12 mouse cellular contexts compared by ENCODE assay signal in genomic region chr15:89524611-89525415, GRCm38 (mm10). TPM values are rescaled to one million over a fixed set of nuclear protein-coding genes. Genes with fewer than 3 reads are reported as not detected.
DNase-seq lines count a peak whose midpoint lies in the region; ATAC-seq and TF ChIP-seq lines count a peak whose summit lies in the region.
"Had no signal": no experiment of that assay in that cellular context is flagged by ENCODE, and none has a peak within 500 bp of the region (broad histone marks: within the 10 kb centered on the region; RNA-seq: fewer than 3 reads in every experiment).

No protein-coding gene starts in this region.

- H3K27ac ChIP-seq in kidney, embryonic 14.5 days (ENCODE audit: low read depth, low read length), result no peak overlapping the region
- H3K27ac ChIP-seq in cortical plate, adult 2 months (ENCODE audit: insufficient read depth, low read length), result no peak overlapping the region
- no peak overlapping the region for H3K27ac ChIP-seq in hindbrain, embryonic 16.5 days (ENCODE audit: low read depth, low read length)
- H3K27ac ChIP-seq in neural tube, embryonic 12.5 days, result no peak overlapping the region

- DNase-seq in kidney, adult 11 months, result no peak
- DNase-seq in gastrocnemius, adult 18-20 months (ENCODE audit: low spot score), result no peak
- no peak for DNase-seq in thymus, postnatal 10 days (ENCODE audit: low spot score in 2 of 2)
- DNase-seq in lung, postnatal 36 days, result no peak
- DNase-seq: thymus, adult 18-20 months had no signal

- no peak for TF ChIP-seq CTCF in cortical plate, adult 2 months (IDR thresholded peaks at IDR 0.05; ENCODE audit: extremely low read depth, insufficient read depth, low read length)

- no peak overlapping the region for H3K9ac ChIP-seq in kidney, embryonic 14.5 days (ENCODE audit: low read depth, low read length)
- H3K9ac ChIP-seq in hindbrain, embryonic 16.5 days (ENCODE audit: low read depth, low read length), result peak overlapping the region; percentile 70
- no peak overlapping the region for H3K9ac ChIP-seq in neural tube, embryonic 12.5 days

- TF ChIP-seq POLR2A in cortical plate, adult 2 months (IDR thresholded peaks at IDR 0.05; ENCODE audit: extremely low read depth, insufficient read depth, low read length), result no peak

- peak overlapping the region; percentile 59 for H3K4me3 ChIP-seq in kidney, embryonic 14.5 days (ENCODE audit: low read length)
- peak overlapping the region; percentile 49 for H3K4me3 ChIP-seq in cortical plate, adult 2 months (ENCODE audit: insufficient read depth, low read length)
- H3K4me3 ChIP-seq in hindbrain, embryonic 16.5 days (ENCODE audit: low read length), result peak overlapping the region; percentile 68
- H3K4me3 ChIP-seq in neural tube, embryonic 12.5 days, result no peak overlapping the region

- peak overlapping the region; percentile 94 for H3K4me2 ChIP-seq in kidney, embryonic 14.5 days (replicated peaks; ENCODE audit: low read depth, low read length)
- peak overlapping the region; percentile 90 for H3K4me2 ChIP-seq in hindbrain, embryonic 16.5 days (ENCODE audit: low read length)
- peak overlapping the region; percentile 96 for H3K4me2 ChIP-seq in neural tube, embryonic 12.5 days (replicated peaks)

- no peaks in the 10 kb centered on the region for H3K4me1 ChIP-seq in kidney, embryonic 14.5 days (ENCODE audit: control insufficient read depth, insufficient read depth, low read length)
- H3K4me1 ChIP-seq in cortical plate, adult 2 months (ENCODE audit: control insufficient read depth, insufficient read depth, low read length), result peaks cover 3% of the 10 kb centered on the region; the same call in 1 of the 2 replicates
- H3K4me1 ChIP-seq in hindbrain, embryonic 16.5 days (ENCODE audit: control insufficient read depth, insufficient read depth, low read depth, low read length), result peaks cover 14% of the 10 kb centered on the region
- peaks cover 11% of the 10 kb centered on the region for H3K4me1 ChIP-seq in neural tube, embryonic 12.5 days

- H3K9me3 ChIP-seq in kidney, embryonic 14.5 days (ENCODE audit: control insufficient read depth, low read length), result no peaks in the 10 kb centered on the region
- no peaks in the 10 kb centered on the region for H3K9me3 ChIP-seq in hindbrain, embryonic 16.5 days (ENCODE audit: control insufficient read depth, low read length)
- no peaks in the 10 kb centered on the region for H3K9me3 ChIP-seq in neural tube, embryonic 12.5 days

- no peaks in the 10 kb centered on the region; the same call in 1 of the 2 replicates for H3K36me3 ChIP-seq in kidney, embryonic 14.5 days (ENCODE audit: control insufficient read depth, insufficient read depth, low read length)
- H3K36me3 ChIP-seq in hindbrain, embryonic 16.5 days (ENCODE audit: control insufficient read depth, insufficient read depth, low read length), result 0 out of 2 replicates have a peak, but pooled peaks cover 4% of the 10 kb centered on the region
- no peaks in the 10 kb centered on the region for H3K36me3 ChIP-seq in neural tube, embryonic 12.5 days

- no peak for ATAC-seq in kidney, embryonic 14.5 days (ENCODE audit: low FRiP score, low TSS enrichment)
- ATAC-seq in hindbrain, embryonic 16.5 days, result no peak
- ATAC-seq in neural tube, embryonic 12.5 days (ENCODE audit: low FRiP score, low read depth), result no peak

- 61% methylated on average over 8 of the region's 8 CpGs for WGBS in kidney, embryonic 14.5 days
- WGBS in hindbrain, embryonic 16.5 days, result 65% methylated on average over 8 of the region's 8 CpGs
- WGBS in neural tube, embryonic 12.5 days, result 67% methylated on average over 8 of the region's 8 CpGs

- peaks cover 34% of the 10 kb centered on the region for H3K27me3 ChIP-seq in kidney, embryonic 14.5 days (ENCODE audit: control insufficient read depth, insufficient read depth, low read length)
- H3K27me3 ChIP-seq in hindbrain, embryonic 16.5 days (replicated peaks; ENCODE audit: control insufficient read depth, insufficient read depth, low read length), result 0 out of 2 replicates have a peak, but pooled peaks cover 2% of the 10 kb centered on the region
- peaks cover 37% of the 10 kb centered on the region for H3K27me3 ChIP-seq in neural tube, embryonic 12.5 days (replicated peaks)

RNA-seq across cellular contexts. Expression of gene Shank3, which starts 25.4 kb away (rescaled TPM):
- polyA plus RNA-seq in kidney, embryonic 14.5 days (2014; fragmentation: Nextera tagmentation; extraction: Ambion mirVana), result 2.5 and 3.0 TPM in 2 replicates
- polyA plus RNA-seq in cortical plate, adult 2 months (2012; rRNA removed), result 98.8 and 99.7 TPM in 2 replicates
- 7.7 and 8.4 TPM in 2 replicates for polyA plus RNA-seq in hindbrain, embryonic 16.5 days (2015; fragmentation: Nextera tagmentation; extraction: Ambion mirVana)
- polyA plus RNA-seq in neural tube, embryonic 12.5 days (2016; fragmentation: Nextera tagmentation; extraction: Ambion mirVana), result 4.8 and 7.1 TPM in 2 replicates
- total RNA-seq in gastrocnemius, adult 18-20 months (2021), result 10 to 100 TPM in 1 of 2 experiments, 1 to 10 TPM in 1; 8.9 to 12.6 TPM
- total RNA-seq: CH12.LX; neutrophil, adult 5-6 weeks had no signal

RNA-seq across cellular contexts. Expression of gene Acr, which starts 43.3 kb away (rescaled TPM):
- 0.32 TPM in 1 of 2 replicates, not detected in the other for polyA plus RNA-seq in kidney, embryonic 14.5 days (2014; fragmentation: Nextera tagmentation; extraction: Ambion mirVana)
- polyA plus RNA-seq in cortical plate, adult 2 months (2012; rRNA removed), result 3.2 and 4.4 TPM in 2 replicates
- 0.75 and 0.93 TPM in 2 replicates for polyA plus RNA-seq in hindbrain, embryonic 16.5 days (2015; fragmentation: Nextera tagmentation; extraction: Ambion mirVana)
- polyA plus RNA-seq in neural tube, embryonic 12.5 days (2016; fragmentation: Nextera tagmentation; extraction: Ambion mirVana), result 1.0 TPM in 2 replicates
- not detected for total RNA-seq in gastrocnemius, adult 18-20 months (2021)
- total RNA-seq: adrenal gland, adult 18-20 months; CH12.LX; neutrophil, adult 5-6 weeks had no signal

RNA-seq across cellular contexts. Expression of gene Arsa, which starts 47.6 kb away (rescaled TPM):
- 11.1 and 12.1 TPM in 2 replicates for polyA plus RNA-seq in kidney, embryonic 14.5 days (2014; fragmentation: Nextera tagmentation; extraction: Ambion mirVana)
- 39.9 and 40.2 TPM in 2 replicates for polyA plus RNA-seq in cortical plate, adult 2 months (2012; rRNA removed)
- 35.4 and 37.3 TPM in 2 replicates for polyA plus RNA-seq in hindbrain, embryonic 16.5 days (2015; fragmentation: Nextera tagmentation; extraction: Ambion mirVana)
- 15.4 and 15.6 TPM in 2 replicates for polyA plus RNA-seq in neural tube, embryonic 12.5 days (2016; fragmentation: Nextera tagmentation; extraction: Ambion mirVana)
- 1 to 10 TPM; 2.8 to 4.0 TPM for total RNA-seq in gastrocnemius, adult 18-20 months (2021)

Comparison
In these comparisons a context has a peak if more than half of its experiments do, and no peak if none do; other contexts are left out.
1. RNA of gene Shank3, which starts 25.4 kb away (polyA plus RNA-seq): 98.8 to 99.7 TPM in cortical plate, adult 2 months; 7.7 to 8.4 TPM in hindbrain, embryonic 16.5 days, 4.8 to 7.1 TPM in neural tube, embryonic 12.5 days and 2.5 to 3.0 TPM in kidney, embryonic 14.5 days; every median in the first group is over 10 times any median in the second.
2. Peak in every context shown above with its lines, with median percentiles within 50 percentile points of each other: H3K4me2 ChIP-seq.